Mouse (Mus musculus) activated CD4-positive, CD25-positive, alpha-beta regulatory T cell, adult 4 months (primary cell): Measurements from ENCODE around the gene Gm49354. TPM values are rescaled to one million over a fixed set of nuclear protein-coding genes. Genes with fewer than 3 reads are reported as not detected.

Source experiments
- polyA plus RNA-seq, 2 experiments: library from polyadenylated mRNA; unstranded; fragments of 100-300 nt; shearing (Covaris generic); gene quantifications; one replicate each; pipeline ENCODE4 v1.2.1; 2017

Gm49354 gene
- polyA plus RNA-seq, 2 experiments from 2014 or later: not detected

Other genes with a start within 250 kb of the Gm49354 start
- gene Agtpbp1, start 197.0 kb downstream of the Gm49354 start, polyA plus RNA-seq: 10 to 100 TPM; 10.1 to 15.6 TPM
- gene Naa35, start 197.0 kb downstream of the Gm49354 start, polyA plus RNA-seq: 10 to 100 TPM; 79.9 to 87.5 TPM
- 10 to 100 TPM; 36.1 to 40.9 TPM for gene Golm1, start 106.4 kb downstream of the Gm49354 start, polyA plus RNA-seq
- gene 4921517D22Rik, start 88.1 kb downstream of the Gm49354 start, polyA plus RNA-seq: under 1 TPM in 1 of 2 experiments, not detected in 1; 0.48 TPM
- not detected for gene Spata31d1a, start 71.9 kb downstream of the Gm49354 start, polyA plus RNA-seq
- gene Spata31d1b, start 70.0 kb downstream of the Gm49354 start, polyA plus RNA-seq: not detected
- gene Spata31d1d, start 50.5 kb downstream of the Gm49354 start, polyA plus RNA-seq: not detected
- not detected for gene 1700014D04Rik, start 35.5 kb downstream of the Gm49354 start, polyA plus RNA-seq
- gene Isca1, start 12.4 kb downstream of the Gm49354 start, polyA plus RNA-seq: 10 to 100 TPM; 40.9 to 53.5 TPM
- 10 to 100 TPM; 62.4 to 64.7 TPM for gene Tut7, start 40.9 kb upstream of the Gm49354 start, polyA plus RNA-seq